Mouse (Mus musculus): ENCODE measurements around the gene Mup14. TPM values are rescaled to one million over a fixed set of nuclear protein-coding genes. Genes with fewer than 3 reads are reported as not detected.
"Not testable (repeated sequence)": the region's sequence is repeated elsewhere in the genome, so short reads cannot be mapped to it uniquely, and the experiment has no call there.

Mup14 gene
- polyA plus RNA-seq (2015; fragmentation: Nextera tagmentation; extraction: Ambion mirVana), result not detected in 2 replicates

DNA sequence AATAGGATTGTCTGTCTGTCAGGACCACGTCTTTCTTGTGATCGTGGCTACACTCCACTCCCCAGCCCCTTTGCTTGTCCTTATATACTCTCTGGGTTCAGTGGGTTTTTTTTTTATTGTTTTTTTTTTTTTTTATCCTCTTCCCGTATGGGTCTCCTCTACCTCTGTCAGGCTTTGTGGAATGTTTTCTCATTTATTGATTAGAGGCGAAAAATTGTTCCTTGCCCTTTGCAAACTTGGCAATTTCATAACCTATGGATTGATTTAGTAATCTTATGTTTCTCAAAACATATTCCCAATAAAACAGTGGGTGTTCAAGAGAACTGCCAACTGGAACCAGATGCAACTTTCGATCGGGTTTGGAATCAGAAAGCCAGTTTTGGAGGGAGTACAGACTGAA is at the start of gene Mup14:
TSS of gene Mup14 (minus strand) at position 101 of the 400 bp plus-strand sequence.
- WGBS, result 88% methylated on average over 5 of the region's 6 CpGs
- not testable (repeated sequence) for H3K9me3 ChIP-seq (replicated peaks); H3K9ac ChIP-seq (replicated peaks); H3K27me3 ChIP-seq (replicated peaks); H3K4me3 ChIP-seq (replicated peaks); H3K27ac ChIP-seq (replicated peaks); ATAC-seq (ENCODE audit: low FRiP score); H3K36me3 ChIP-seq; H3K4me1 ChIP-seq; H3K4me2 ChIP-seq

DNA sequence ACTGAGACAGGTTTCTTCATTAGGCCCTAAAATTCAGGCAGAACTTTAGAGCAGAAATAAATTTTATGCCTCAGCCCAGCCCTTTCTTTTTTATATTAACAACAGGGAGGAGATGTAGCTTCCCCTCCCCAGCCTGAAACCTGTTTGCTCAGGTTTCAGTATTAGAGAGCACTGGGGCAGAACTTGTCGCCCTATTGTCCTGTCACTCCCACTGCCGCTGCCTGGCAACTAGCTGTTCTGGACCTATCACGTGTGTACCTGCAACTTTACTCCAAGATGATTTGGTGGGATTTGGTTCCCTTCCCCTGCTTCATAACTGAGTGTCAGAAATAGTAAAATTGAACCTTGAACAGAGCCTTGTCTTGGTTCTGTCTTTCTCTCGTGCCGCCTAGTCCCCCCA is 34.3 kb upstream of the Mup14 start:
- H3K27me3 ChIP-seq (replicated peaks); H3K9me3 ChIP-seq (replicated peaks); H3K4me3 ChIP-seq (replicated peaks); H3K27ac ChIP-seq (replicated peaks); H3K4me1 ChIP-seq; H3K9ac ChIP-seq (replicated peaks); H3K4me2 ChIP-seq; ATAC-seq (ENCODE audit: low FRiP score); H3K36me3 ChIP-seq: not testable (repeated sequence)
- 92% methylated on average over 3 of the region's 5 CpGs for WGBS

Other genes starting within 250 kb of the Mup14 start
- gene Mup13, start 75.7 kb downstream of the Mup14 start, polyA plus RNA-seq (2015; fragmentation: Nextera tagmentation; extraction: Ambion mirVana), result not detected in 2 replicates
- not detected in 2 replicates for gene Mup15, start 135.7 kb upstream of the Mup14 start, polyA plus RNA-seq (2015; fragmentation: Nextera tagmentation; extraction: Ambion mirVana)
- not detected in 2 replicates for gene Mup16, start 215.5 kb upstream of the Mup14 start, polyA plus RNA-seq (2015; fragmentation: Nextera tagmentation; extraction: Ambion mirVana)